Mouse (Mus musculus) gastrocnemius, adult 2 months (tissue): ENCODE measurements around the gene Gm266. TPM values are rescaled to one million over a fixed set of nuclear protein-coding genes. Genes with fewer than 3 reads are reported as not detected.
"Not testable (repeated sequence)": the region's sequence is repeated elsewhere in the genome, so short reads cannot be mapped to it uniquely, and the experiment has no call there.

Source experiments
- DNase-seq: peaks from one replicate; pipeline ENCODE4 v3.0.0; 2022
- H3K27ac ChIP-seq: fragments of 200-600 bp; 2 replicates; pipeline ENCODE4 v1.8.1; 2022; ENCODE audit warnings: mild to moderate bottlenecking
- H3K4me3 ChIP-seq: fragments of 200-600 bp; 2 replicates; pipeline ENCODE4 v1.8.1; 2022; ENCODE audit warnings: mild to moderate bottlenecking, moderate library complexity
- CTCF ChIP-seq: fragments of 200-600 bp; IDR thresholded peaks from 2 replicates; pipeline ENCODE4 v1.8.1; 2022; ENCODE audit warnings: antibody characterized with exemption, mild to moderate bottlenecking, moderate library complexity
- intact Hi-C: fragments of 180-260 bp; cut with DNase I; formaldehyde crosslinking; loops from one replicate; pipeline ENCODE4 v1.15.1; 2025
- total RNA-seq, 2 experiments: library from RNA; stranded (reverse); gene quantifications; 2 replicates each; pipeline ENCODE4 v1.2.3; 2021

The Gm266 gene
- total RNA-seq, 2 experiments from 2014 or later: 0.20 to 0.33 TPM

DNA sequence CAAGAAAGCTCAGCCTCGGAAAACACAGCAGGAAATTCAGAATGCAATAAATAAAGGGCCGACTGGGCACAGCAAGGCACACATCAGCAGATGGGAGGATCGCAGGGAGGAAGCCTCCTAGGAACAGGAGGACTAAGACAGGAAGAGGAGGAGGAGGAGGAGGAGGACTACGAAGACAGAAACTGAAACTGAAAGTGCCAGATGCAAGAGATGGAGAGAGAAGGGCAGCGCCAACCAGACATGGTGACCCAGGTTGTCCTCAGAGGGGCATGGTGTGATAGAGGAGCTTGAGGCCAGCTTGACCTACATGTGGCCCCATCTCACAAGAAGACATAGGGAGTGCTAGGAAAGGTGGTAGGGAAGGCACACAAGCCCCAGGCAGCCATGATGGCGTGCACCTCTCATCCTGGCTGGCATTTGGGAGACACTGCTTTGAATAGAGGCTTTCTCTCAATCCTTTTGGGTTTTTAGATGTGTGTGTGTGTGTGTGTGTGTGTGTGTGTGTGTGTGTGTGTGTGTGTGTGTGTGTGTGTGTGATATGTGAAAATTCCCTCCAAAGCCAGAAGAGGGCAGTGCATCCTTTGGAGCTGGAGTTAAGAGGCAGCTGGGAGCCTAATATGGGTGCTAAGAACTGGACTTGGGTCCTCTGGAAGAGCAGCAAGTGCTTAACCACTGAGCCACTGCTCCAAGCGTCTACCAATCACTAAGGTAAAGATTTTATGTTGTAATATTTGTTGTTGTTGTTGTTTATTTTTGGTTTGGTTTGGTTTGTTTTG, 29.4 kb upstream of the Gm266 start:
- H3K27ac ChIP-seq: no peak overlapping the region; the same call in 1 of the 2 replicates
- peak overlapping the region; percentile 37 for H3K4me3 ChIP-seq
- intact Hi-C loops: no loop called here
- TF ChIP-seq CTCF: no peak
- DNase-seq: no peak

DNA sequence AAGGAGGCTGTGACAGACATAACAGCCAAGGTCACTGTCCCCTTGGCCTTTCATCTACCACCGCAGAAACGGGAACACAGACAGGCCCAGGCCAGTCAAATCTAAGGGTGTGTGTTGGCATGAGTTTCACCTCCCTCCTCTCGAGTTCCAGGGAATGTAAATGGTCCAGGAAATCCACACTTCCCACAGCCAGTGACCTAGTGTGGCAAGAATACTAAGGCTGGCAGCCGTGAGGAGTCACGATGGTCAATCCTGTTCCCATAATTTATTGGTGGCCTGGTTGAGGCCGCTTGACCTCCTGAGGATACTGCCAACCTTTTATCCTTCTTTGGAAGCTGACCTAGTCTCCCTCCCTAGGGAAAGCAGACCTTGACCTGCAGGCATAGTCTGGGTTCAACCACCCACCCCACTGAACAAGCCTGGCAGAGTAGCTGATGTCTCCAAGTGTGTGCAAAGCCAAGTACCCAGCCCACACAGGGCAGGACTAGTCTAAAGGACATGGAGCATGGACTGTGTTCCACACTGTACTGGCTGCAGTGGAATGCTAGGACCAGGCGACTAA, 28.7 kb upstream of the Gm266 start:
- no peak for DNase-seq
- intact Hi-C loops: no loop called here
- TF ChIP-seq CTCF: no peak
- peak overlapping the region; percentile 44 for H3K27ac ChIP-seq
- H3K4me3 ChIP-seq: no peak overlapping the region; the same call in 1 of the 2 replicates

DNA sequence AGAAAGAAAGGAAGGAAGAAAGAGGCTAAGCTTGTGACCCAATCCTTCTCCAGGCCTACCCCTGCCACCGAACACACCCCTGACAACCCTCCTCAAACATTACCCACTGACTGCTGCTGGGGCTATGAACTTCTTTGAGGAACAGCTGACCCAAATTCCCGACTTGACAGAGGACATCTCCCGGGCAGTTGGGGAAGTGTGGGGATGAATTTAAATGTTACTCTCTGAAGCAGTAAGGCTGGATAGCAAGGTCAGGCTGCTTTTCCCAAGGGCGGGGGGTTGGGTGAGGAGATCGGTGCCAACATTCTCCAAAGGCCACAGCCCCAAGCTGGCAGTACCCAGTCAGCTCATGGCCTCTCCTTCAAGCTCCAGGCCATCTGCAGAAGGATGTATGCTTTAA, 28.1 kb upstream of the Gm266 start:
- no peak overlapping the region; the same call in 1 of the 2 replicates for H3K27ac ChIP-seq
- DNase-seq: no peak
- intact Hi-C loops: no loop called here

DNA sequence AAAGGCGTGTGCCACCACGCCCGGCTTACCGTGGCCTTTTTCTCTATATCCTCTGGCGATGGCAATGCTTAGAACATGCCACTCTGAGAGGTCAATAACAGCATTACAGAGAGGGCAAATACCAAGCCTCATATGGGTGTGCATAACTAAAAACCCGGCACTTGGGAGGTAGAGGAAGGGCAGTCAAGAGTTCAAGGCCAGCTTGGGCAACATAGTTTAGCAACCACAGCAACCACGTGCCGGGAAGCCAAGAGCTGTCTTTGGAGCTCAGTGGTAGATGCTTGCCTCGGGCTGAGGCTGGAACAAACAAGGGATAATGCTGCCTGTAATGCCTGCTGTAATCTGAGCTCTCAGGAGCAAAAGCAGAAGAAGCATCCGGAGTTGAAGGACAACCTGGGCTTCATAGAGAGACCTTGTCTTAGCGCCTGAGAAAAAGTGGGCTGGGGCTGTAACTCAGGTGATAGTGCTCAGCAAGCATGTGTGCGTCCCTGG, 27.0 kb upstream of the Gm266 start:
- no peak for TF ChIP-seq CTCF
- intact Hi-C loops: no loop called here
- Histone ChIP-seq H3K27ac (no peak overlapping the region), H3K4me3 (no peak overlapping the region)
- DNase-seq: no peak

More for the DNA sequence above, 28.1 kb upstream of the Gm266 start:
- no peak for TF ChIP-seq CTCF
- no peak overlapping the region for H3K4me3 ChIP-seq

DNA sequence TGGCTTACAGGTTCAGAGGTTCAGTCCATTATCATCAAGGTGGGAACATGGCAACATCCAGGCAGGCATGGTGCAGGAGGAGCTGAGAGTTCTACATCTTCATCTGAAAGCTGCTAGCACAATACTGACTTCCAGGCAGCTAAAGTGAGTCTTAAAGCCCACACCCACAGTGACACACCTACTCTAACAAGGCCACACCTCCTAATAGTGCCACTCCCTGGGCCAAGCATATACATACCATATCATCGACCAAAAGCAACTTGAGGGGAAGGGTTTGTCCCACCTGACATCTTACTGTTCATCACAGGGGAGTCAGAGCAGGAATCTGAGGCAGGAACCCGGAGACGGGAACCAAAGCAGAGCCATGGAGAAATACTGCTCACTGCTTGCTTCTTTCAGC, 22.8 kb upstream of the Gm266 start:
- intact Hi-C loops, H3K4me3 ChIP-seq, H3K27ac ChIP-seq, DNase-seq: not testable (repeated sequence)

DNA sequence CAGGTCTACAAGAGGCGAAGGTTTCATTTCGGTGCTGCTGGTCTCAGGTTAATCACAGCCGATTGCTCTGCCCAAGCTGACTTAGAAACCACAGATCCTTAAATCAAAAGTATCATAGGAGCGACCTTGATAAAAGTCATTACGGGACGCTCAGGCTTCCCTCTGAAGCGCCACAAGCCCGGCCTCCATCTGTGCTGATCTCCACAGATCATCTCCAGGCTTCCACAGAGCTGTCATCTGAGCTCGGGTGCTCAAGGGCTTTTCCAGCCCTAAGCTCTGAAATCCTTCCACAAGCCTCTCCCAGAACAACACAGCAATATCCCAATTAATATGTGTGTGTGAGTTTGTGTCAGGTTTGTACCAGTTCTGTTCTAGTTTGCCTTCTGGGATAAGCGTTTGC, 22.3 kb upstream of the Gm266 start:
- DNase-seq: no peak
- intact Hi-C loops: no loop called here
- Histone ChIP-seq H3K27ac (no peak overlapping the region), H3K4me3 (no peak overlapping the region)
- TF ChIP-seq CTCF: no peak

DNA sequence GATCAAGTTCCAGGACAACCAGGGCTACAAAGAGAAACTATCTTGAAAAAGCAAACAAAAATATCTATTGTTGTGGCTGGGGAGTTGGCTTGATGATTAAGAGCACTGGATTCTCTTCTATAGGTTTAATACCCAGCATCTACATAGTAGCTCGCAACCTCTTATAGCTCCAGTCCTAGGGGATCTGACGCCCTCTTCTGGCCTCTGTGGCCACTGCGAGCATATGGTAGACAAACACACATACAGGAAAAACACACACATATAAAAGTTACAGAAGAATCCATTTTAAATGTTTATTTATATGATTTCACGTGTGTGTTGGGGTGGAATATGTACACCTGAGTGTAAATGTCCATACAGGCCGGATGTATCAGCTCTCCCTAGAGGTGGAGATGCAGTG, 21.4 kb upstream of the Gm266 start:
- intact Hi-C loops: no loop called here
- TF ChIP-seq CTCF: 0 out of 2 replicates have a peak, but pooled peaks have one; percentile 1
- Histone ChIP-seq H3K27ac (no peak overlapping the region), H3K4me3 (no peak overlapping the region)
- DNase-seq: no peak

DNA sequence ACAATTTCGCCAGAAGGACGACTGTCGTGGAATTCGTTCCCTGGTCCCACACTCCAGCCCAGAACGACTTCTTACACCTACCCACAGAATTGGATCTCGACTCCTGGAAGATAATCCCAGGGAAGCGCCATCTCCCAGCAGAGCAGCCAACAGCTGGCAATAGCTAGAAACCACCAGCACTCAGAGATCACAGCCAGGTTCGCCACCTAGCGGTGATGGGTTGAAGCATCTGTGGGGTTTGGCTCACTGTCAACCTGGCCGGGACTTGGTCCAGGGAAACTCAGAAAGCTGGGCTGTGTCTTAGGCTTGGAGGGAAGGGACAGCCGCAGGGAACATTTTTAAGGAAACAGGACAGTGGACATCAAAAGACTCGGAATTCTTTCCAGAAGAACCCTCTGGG, 19.3 kb upstream of the Gm266 start:
- DNase-seq: peak; percentile 95
- peak overlapping the region; percentile 52 for H3K4me3 ChIP-seq
- TF ChIP-seq CTCF: no peak; the same call in 1 of the 2 replicates
- H3K27ac ChIP-seq: 0 out of 2 replicates have a peak overlapping the region, but pooled peaks have one; percentile 3
- intact Hi-C loops: no loop called here

DNA sequence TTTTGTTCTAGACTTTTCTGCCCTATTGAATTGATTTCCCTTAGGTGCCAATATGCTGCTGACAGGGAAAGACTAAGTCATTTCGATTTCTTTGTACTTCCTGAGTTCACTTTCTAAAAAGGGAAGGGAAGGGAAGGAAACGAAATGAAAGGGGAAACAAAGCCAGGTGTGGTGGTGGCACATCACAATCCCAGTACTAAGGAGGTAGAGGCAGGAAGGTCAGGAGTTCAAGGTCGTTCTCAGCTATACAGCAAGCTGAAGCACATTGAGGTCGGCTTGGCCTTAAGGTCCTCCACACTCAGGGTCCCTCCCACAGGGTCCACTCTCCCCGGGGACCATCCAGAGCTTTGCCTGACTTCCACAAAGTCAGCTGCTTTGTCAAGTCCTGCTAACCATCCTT, 17.9 kb upstream of the Gm266 start:
- Histone ChIP-seq H3K4me3 (no peak overlapping the region), H3K27ac (no peak overlapping the region)
- intact Hi-C loops: no loop called here
- DNase-seq: no peak
- TF ChIP-seq CTCF: no peak

DNA sequence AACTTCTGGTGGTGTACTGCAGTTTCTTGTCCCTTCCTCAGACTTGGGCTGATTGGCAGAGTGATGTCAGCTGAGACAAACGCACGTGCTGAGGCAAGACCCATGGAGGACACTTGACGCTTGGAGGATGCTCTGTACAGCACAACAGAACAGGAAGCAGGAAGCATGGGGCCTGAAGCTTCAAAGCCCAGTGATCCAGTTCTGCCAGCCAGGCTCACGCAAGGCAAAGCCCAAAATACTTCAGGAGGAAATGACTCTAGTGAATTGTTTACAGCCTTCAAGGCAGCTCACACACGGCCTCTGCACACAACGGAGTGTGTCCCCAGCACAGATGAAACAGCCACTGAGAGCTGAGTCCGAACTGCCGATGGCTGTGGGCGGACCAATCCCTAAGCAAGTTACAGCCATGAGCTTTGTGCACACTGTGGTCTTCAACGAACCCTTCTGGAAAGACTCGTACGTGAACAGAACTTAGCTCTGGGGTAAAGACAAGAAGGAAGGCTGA, 17.5 kb upstream of the Gm266 start:
- intact Hi-C loops: no loop called here
- Histone ChIP-seq H3K4me3 (no peak overlapping the region), H3K27ac (no peak overlapping the region)
- no peak for DNase-seq
- no peak for TF ChIP-seq CTCF

DNA sequence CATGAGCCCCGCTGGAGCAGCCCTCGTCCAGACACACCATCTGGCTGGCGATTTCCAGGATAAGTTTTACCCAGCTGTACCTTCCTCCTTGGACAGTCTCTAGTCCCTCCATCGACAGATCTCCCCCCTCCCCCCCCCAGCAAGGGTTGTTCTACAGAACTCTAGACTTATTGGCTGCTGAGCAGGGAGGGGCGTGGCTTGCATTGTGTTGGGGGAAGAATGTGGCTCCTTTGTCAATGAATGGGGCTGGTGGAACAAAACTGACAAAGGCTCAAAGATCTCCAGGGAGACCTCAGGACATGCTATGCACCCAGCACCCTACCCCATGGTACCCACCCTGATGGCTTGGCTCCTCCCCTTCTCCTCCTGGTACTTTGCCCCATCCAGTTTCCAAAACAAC, 15.1 kb upstream of the Gm266 start:
- H3K4me3 ChIP-seq: no peak overlapping the region
- H3K27ac ChIP-seq: no peak overlapping the region
- no peak for DNase-seq
- no peak for TF ChIP-seq CTCF
- intact Hi-C loops: no loop called here

DNA sequence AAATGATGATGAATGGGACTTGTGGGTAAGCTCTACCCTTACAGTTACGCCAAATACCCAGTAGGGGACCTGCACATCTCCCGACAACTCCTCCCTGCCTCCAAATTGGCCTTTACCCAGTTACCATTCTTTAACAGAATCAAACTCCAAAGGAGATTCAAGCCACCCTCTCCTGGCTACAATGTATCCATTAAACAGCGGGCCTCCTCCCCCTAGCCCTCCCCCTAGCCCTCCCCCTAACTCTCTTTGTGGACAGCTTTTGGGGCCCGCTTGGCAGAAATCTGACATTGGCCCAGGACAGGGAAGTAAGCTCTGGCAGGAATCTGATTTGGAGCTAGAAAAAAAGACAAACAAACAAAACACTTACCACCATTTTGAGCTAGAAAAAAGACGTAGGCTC, 14.0 kb upstream of the Gm266 start:
- Histone ChIP-seq H3K4me3 (no peak overlapping the region), H3K27ac (no peak overlapping the region)
- intact Hi-C loops: no loop called here
- DNase-seq: no peak
- TF ChIP-seq CTCF: no peak

DNA sequence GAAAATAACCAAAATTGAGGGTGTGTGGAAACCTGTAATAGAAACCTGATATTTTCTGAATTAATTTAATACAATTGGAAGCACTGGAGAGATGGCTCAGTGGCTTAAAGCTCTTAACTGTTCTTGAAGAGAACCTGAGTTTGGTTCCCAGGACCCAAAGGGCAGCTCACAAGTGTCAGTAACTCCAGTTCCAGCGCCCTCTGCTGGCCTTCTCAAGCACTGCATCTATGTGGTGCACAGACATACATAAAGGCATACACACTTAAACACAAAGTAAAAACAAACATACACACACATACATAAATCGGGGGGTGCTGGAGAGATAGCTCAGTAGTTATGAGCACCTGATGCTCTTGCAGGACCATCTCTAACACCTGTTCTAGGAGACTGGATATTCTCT, 11.5 kb upstream of the Gm266 start:
- Histone ChIP-seq H3K4me3 (no peak overlapping the region), H3K27ac (no peak overlapping the region)
- intact Hi-C loops: no loop called here
- TF ChIP-seq CTCF: peak; percentile 47
- no peak for DNase-seq
